Mouse (Mus musculus) olfactory bulb, adult 2 months (tissue): Measurements from ENCODE around the gene Igsf10.

ENCODE experiments used
- CTCF ChIP-seq: fragments of 200-500 bp; IDR thresholded peaks from 2 replicates; pipeline ENCODE4 v1.5.1; 2012; ENCODE audit warnings: low read depth, mild to moderate bottlenecking, low read length, moderate library complexity; ENCODE audit not compliant: insufficient read depth
- POLR2A ChIP-seq: fragments of 200-500 bp; IDR thresholded peaks from 2 replicates; pipeline ENCODE4 v1.6.1; 2012; ENCODE audit warnings: mild to moderate bottlenecking, low read depth, low read length, moderate library complexity; ENCODE audit not compliant: insufficient read depth

GRCm38 (mm10) chr3:59385553-59385952 is 41.4 kb upstream of the Igsf10 start:
- TF ChIP-seq POLR2A (no peak), CTCF (no peak)
